In the genomic region with DNA sequence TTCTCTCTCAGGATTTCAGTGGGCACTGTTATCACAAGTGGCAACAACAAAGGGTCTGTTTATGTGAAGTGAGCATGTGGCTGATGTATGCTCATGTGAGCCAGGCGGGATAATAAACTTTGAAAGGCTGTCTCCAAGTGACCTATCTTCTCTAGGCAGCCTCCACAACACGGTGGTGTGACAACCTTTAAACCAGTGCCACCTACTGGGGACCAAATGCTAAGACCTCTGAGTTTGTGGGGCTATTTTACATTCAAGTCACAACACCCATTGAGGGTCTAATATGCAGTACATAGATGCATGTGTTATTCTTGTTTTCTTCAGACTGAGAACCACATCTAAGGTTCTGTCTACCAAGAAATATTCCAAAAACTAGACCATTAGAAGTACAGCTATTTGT, we compare ENCODE assay signal across 25 mouse cellular contexts. TPM values are rescaled to one million over a fixed set of nuclear protein-coding genes. Genes with fewer than 3 reads are reported as not detected.
DNase-seq lines count a peak whose midpoint lies in the region; ATAC-seq and TF ChIP-seq lines count a peak whose summit lies in the region.
"Had no signal": no experiment of that assay in that cellular context is flagged by ENCODE, and none has a peak within 500 bp of the region (broad histone marks: within the 10 kb centered on the region; RNA-seq: fewer than 3 reads in every experiment).

No protein-coding gene starts in this region.

- no peak overlapping the region for H3K4me3 ChIP-seq in heart, adult 2 months
- no peak overlapping the region for H3K4me3 ChIP-seq in liver, postnatal 0 days (ENCODE audit: low read depth, low read length)
- H3K4me3 ChIP-seq in ES-E14 (ENCODE audit: insufficient read depth in 1 of 2, low read depth in 1 of 2, low read length in 2 of 2, poor library complexity in 1 of 2, severe bottlenecking in 1 of 2) = no peak overlapping the region
- H3K4me3 ChIP-seq: embryonic facial prominence, embryonic 10.5 days; forebrain, embryonic 13.5 days; heart, embryonic 15.5 days; liver, embryonic 13.5 days had no signal

- no peak for TF ChIP-seq POLR2A in heart, adult 2 months (IDR thresholded peaks at IDR 0.05; ENCODE audit: insufficient read depth, low read depth, low read length)

- H3K9me3 ChIP-seq in liver, postnatal 0 days (ENCODE audit: low read length) = no peaks in the 10 kb centered on the region
- H3K9me3 ChIP-seq in ES-E14 (ENCODE audit: control insufficient read depth, insufficient read depth, low read depth, low read length) = no peaks in the 10 kb centered on the region
- H3K9me3 ChIP-seq: forebrain, embryonic 13.5 days; heart, embryonic 15.5 days; liver, embryonic 13.5 days had no signal

- H3K27ac ChIP-seq in heart, adult 2 months = no peak overlapping the region
- no peak overlapping the region for H3K27ac ChIP-seq in liver, postnatal 0 days (ENCODE audit: low read depth)
- no peak overlapping the region for H3K27ac ChIP-seq in ES-E14 (ENCODE audit: insufficient read depth, low read depth, low read length, poor library complexity, severe bottlenecking)
- H3K27ac ChIP-seq: embryonic facial prominence, embryonic 10.5 days; forebrain, embryonic 13.5 days; heart, embryonic 15.5 days; hindbrain, embryonic 14.5 days; liver, embryonic 13.5 days had no signal

- H3K4me1 ChIP-seq in heart, adult 2 months (ENCODE audit: control insufficient read depth, insufficient read depth, low read length) = no peaks in the 10 kb centered on the region
- H3K4me1 ChIP-seq in liver, postnatal 0 days (ENCODE audit: insufficient read depth) = no peaks in the 10 kb centered on the region
- H3K4me1 ChIP-seq in ES-E14 (ENCODE audit: control insufficient read depth in 2 of 2, insufficient read depth in 2 of 2, low read length in 2 of 2, poor library complexity in 1 of 2) = no peaks in the 10 kb centered on the region
- H3K4me1 ChIP-seq: embryonic facial prominence, embryonic 10.5 days; forebrain, embryonic 13.5 days; heart, embryonic 15.5 days; liver, embryonic 13.5 days had no signal

- TF ChIP-seq EP300 in heart, adult 2 months (IDR thresholded peaks at IDR 0.05; ENCODE audit: insufficient read depth, low read depth, low read length) = no peak
- TF ChIP-seq EP300 in liver, postnatal 0 days (IDR thresholded peaks at IDR 0.05; ENCODE audit: low read depth) = no peak

- no peaks in the 10 kb centered on the region for H3K36me3 ChIP-seq in heart, adult 2 months (ENCODE audit: control insufficient read depth, insufficient read depth, low read length)
- no peaks in the 10 kb centered on the region for H3K36me3 ChIP-seq in liver, postnatal 0 days (replicated peaks; ENCODE audit: insufficient read depth, low read length)
- H3K36me3 ChIP-seq in ES-E14 (ENCODE audit: control insufficient read depth, insufficient read depth, low read length, poor library complexity, severe bottlenecking) = no peaks in the 10 kb centered on the region
- H3K36me3 ChIP-seq: embryonic facial prominence, embryonic 10.5 days; heart, embryonic 15.5 days; liver, embryonic 13.5 days had no signal

- H3K27me3 ChIP-seq in heart, adult 2 months (ENCODE audit: control insufficient read depth, insufficient read depth, low read length) = no peaks in the 10 kb centered on the region
- no peaks in the 10 kb centered on the region for H3K27me3 ChIP-seq in liver, postnatal 0 days (ENCODE audit: insufficient read depth, low read length)
- H3K27me3 ChIP-seq: forebrain, embryonic 13.5 days; heart, embryonic 15.5 days; liver, embryonic 13.5 days had no signal

- in situ Hi-C loops in ES-E14 (cut with MboI; ENCODE audit: low sequenced_read_pairs in 2 of 2, unreplicated experiment in 2 of 2) = no loop called here

- DNase-seq in heart, adult 2 months = no peak
- DNase-seq in heart, postnatal 4 days = no peak
- DNase-seq in liver, postnatal 0 days = no peak
- no peak for DNase-seq in liver
- DNase-seq in ES-E14 (ENCODE audit: low read depth, low spot score) = peak; percentile 9
- DNase-seq in retina, postnatal 1 day = peak; percentile 12
- no peak for DNase-seq in gastrocnemius, postnatal 25 days
- DNase-seq: adrenal gland, postnatal 25 days; cerebellum, adult 9-11 months; kidney, adult 9 months; kidney, postnatal 4 days; left cerebral cortex, postnatal 4 days; liver, embryonic 13.5 days; lung, postnatal 10 days; spleen, adult 18-20 months; thymus, adult 2 months had no signal

- H3K79me2 ChIP-seq in heart, adult 2 months (replicated peaks; ENCODE audit: control insufficient read depth, insufficient read depth, low read length) = no peaks in the 10 kb centered on the region

- no peak overlapping the region for H3K4me2 ChIP-seq in liver, postnatal 0 days (ENCODE audit: low read depth, low read length)
- H3K4me2 ChIP-seq: forebrain, embryonic 13.5 days; heart, embryonic 15.5 days; hindbrain, embryonic 14.5 days; liver, embryonic 13.5 days had no signal

- no peak overlapping the region for H3K9ac ChIP-seq in heart, adult 2 months (ENCODE audit: low read depth, low read length)
- H3K9ac ChIP-seq in liver, postnatal 0 days (replicated peaks) = no peak overlapping the region
- no peak overlapping the region for H3K9ac ChIP-seq in ES-E14 (ENCODE audit: insufficient read depth, low read depth, low read length, poor library complexity, severe bottlenecking)
- H3K9ac ChIP-seq: forebrain, embryonic 13.5 days; heart, embryonic 15.5 days; hindbrain, embryonic 14.5 days; liver, embryonic 13.5 days had no signal

- TF ChIP-seq CTCF in heart, adult 2 months (IDR thresholded peaks at IDR 0.05) = 0 out of 2 replicates have a peak, but pooled peaks have one; percentile 22
- 0 out of 2 replicates have a peak, but pooled peaks have one; percentile 4 for TF ChIP-seq CTCF in liver, postnatal 0 days (IDR thresholded peaks at IDR 0.05; ENCODE audit: low read depth)

- intact Hi-C loops in heart, adult 2 months (cut with DNase I) = no loop called here

- 42% methylated on average over 2 of the region's 2 CpGs for WGBS in heart, adult 2 months
- WGBS in liver, postnatal 0 days (ENCODE audit: insufficient replicate concordance) = 42% methylated on average over 2 of the region's 2 CpGs

- no peak for ATAC-seq in liver, postnatal 0 days
- ATAC-seq: activated CD4-positive, CD25-positive, alpha-beta regulatory T cell, adult 4 months; forebrain, embryonic 13.5 days had no signal

TF ChIP-seq in ES-E14, 5 proteins besides CTCF, POLR2A, EP300 and RAD21:
- TF ChIP-seq CHD2 (IDR thresholded peaks at IDR 0.05; ENCODE audit: low read depth, low read length) = no peak
- TF ChIP-seq HCFC1 (IDR thresholded peaks at IDR 0.05; ENCODE audit: borderline replicate concordance, insufficient read depth, low read length) = no peak
- no peak for TF ChIP-seq MAFK (IDR thresholded peaks at IDR 0.05; ENCODE audit: insufficient read depth, low read depth, low read length)
- no peak for TF ChIP-seq ZC3H11A (IDR thresholded peaks at IDR 0.05; ENCODE audit: borderline replicate concordance, low read depth, low read length)
- no peak for TF ChIP-seq ZNF384 (IDR thresholded peaks at IDR 0.05; ENCODE audit: low read depth, low read length)

RNA-seq across cellular contexts. Expression of a gene that starts 31.1 kb away (rescaled TPM):
- not detected for total RNA-seq in heart, adult 2 months (2021)
- 0.04 TPM in 1 of 2 replicates, not detected in the other for polyA plus RNA-seq in heart, adult 2 months (2012; rRNA removed)
- total RNA-seq in heart, postnatal 4 days (2021) = not detected
- not detected in 2 replicates for polyA plus RNA-seq in liver, postnatal 0 days (2015; fragmentation: Nextera tagmentation; extraction: Ambion mirVana)
- total RNA-seq in ES-E14 (2012; rRNA removed) = not detected in 2 replicates
- not detected for total RNA-seq in gastrocnemius, postnatal 25 days (2021)
- total RNA-seq: adrenal gland, postnatal 25 days; granulocyte monocyte progenitor cell, adult 5-6 weeks; left cerebral cortex, postnatal 4 days; megakaryocyte, adult 5-6 weeks had no signal
- polyA plus RNA-seq: embryonic facial prominence, embryonic 10.5 days; forebrain, embryonic 13.5 days; heart, embryonic 15.5 days; hindbrain, embryonic 14.5 days; liver, embryonic 13.5 days; neural tube, embryonic 11.5 days; stomach, embryonic 14.5 days; thymus, adult 2 months had no signal

RNA-seq across cellular contexts. Expression of a gene that starts 35.7 kb away (rescaled TPM):
- not detected for total RNA-seq in heart, adult 2 months (2021)
- polyA plus RNA-seq in heart, adult 2 months (2012; rRNA removed) = not detected in 2 replicates
- total RNA-seq in heart, postnatal 4 days (2021) = not detected
- polyA plus RNA-seq in liver, postnatal 0 days (2015; fragmentation: Nextera tagmentation; extraction: Ambion mirVana) = 0.14 TPM in 1 of 2 replicates, not detected in the other
- total RNA-seq in ES-E14 (2012; rRNA removed) = not detected in 2 replicates
- total RNA-seq in gastrocnemius, postnatal 25 days (2021) = not detected
- total RNA-seq: adrenal gland, postnatal 25 days; granulocyte monocyte progenitor cell, adult 5-6 weeks; left cerebral cortex, postnatal 4 days had no signal
- polyA plus RNA-seq: activated CD4-positive, CD25-positive, alpha-beta regulatory T cell, adult 4 months; embryonic facial prominence, embryonic 10.5 days; forebrain, embryonic 13.5 days; heart, embryonic 15.5 days; hindbrain, embryonic 14.5 days; liver, embryonic 13.5 days; neural tube, embryonic 11.5 days; stomach, embryonic 14.5 days; thymus, adult 2 months had no signal

Comparison
In these comparisons a context has a peak if more than half of its experiments do, and no peak if none do; other contexts are left out.
1. DNase-seq: peak in ES-E14 (single experiment) and retina, postnatal 1 day (single experiment); none in heart, adult 2 months (0 of 2), heart, postnatal 4 days (single experiment), liver, postnatal 0 days (single experiment), liver (single experiment) and gastrocnemius, postnatal 25 days (single experiment).